Mouse (Mus musculus) olfactory bulb, adult 2 months (tissue): Measurements from ENCODE around the gene Hist1h4f. TPM values are rescaled to one million over a fixed set of nuclear protein-coding genes. Genes with fewer than 3 reads are reported as not detected.

Experiments
- H3K27ac ChIP-seq: fragments of 200-500 bp; 2 replicates; pipeline ENCODE4 v1.5.1; 2012; ENCODE audit warnings: low read depth, low read length; ENCODE audit not compliant: insufficient read depth
- H3K4me1 ChIP-seq: fragments of 200-500 bp; 2 replicates; pipeline ENCODE4 v1.6.1; 2012; ENCODE audit warnings: low read length; ENCODE audit not compliant: control insufficient read depth, insufficient read depth
- H3K4me3 ChIP-seq: fragments of 200-500 bp; 2 replicates; pipeline ENCODE4 v1.5.1; 2012; ENCODE audit warnings: mild to moderate bottlenecking, low read depth, low read length, moderate library complexity; ENCODE audit not compliant: insufficient read depth
- CTCF ChIP-seq: fragments of 200-500 bp; IDR thresholded peaks from 2 replicates; pipeline ENCODE4 v1.5.1; 2012; ENCODE audit warnings: low read depth, mild to moderate bottlenecking, low read length, moderate library complexity; ENCODE audit not compliant: insufficient read depth
- POLR2A ChIP-seq: fragments of 200-500 bp; IDR thresholded peaks from 2 replicates; pipeline ENCODE4 v1.6.1; 2012; ENCODE audit warnings: mild to moderate bottlenecking, low read depth, low read length, moderate library complexity; ENCODE audit not compliant: insufficient read depth
- WGBS: fragments of 180-500 bp; shearing (Covaris S2); methylation state at CpG from one replicate; pipeline ENCODE4 v1.1.7; 2018; 5-methylcytosine and 5-hydroxymethylcytosine counted together
- polyA plus RNA-seq: library from polyadenylated mRNA; stranded (reverse); fragments of >200 nt; gene quantifications from 2 replicates; pipeline ENCODE4 v1.2.4, GENCODE M21; 2012; ENCODE audit warnings: low replicate concordance; ENCODE audit not compliant: missing spikeins, insufficient read depth, insufficient read length

Gene Hist1h4f
- polyA plus RNA-seq, 1 experiment = not detected

DNA sequence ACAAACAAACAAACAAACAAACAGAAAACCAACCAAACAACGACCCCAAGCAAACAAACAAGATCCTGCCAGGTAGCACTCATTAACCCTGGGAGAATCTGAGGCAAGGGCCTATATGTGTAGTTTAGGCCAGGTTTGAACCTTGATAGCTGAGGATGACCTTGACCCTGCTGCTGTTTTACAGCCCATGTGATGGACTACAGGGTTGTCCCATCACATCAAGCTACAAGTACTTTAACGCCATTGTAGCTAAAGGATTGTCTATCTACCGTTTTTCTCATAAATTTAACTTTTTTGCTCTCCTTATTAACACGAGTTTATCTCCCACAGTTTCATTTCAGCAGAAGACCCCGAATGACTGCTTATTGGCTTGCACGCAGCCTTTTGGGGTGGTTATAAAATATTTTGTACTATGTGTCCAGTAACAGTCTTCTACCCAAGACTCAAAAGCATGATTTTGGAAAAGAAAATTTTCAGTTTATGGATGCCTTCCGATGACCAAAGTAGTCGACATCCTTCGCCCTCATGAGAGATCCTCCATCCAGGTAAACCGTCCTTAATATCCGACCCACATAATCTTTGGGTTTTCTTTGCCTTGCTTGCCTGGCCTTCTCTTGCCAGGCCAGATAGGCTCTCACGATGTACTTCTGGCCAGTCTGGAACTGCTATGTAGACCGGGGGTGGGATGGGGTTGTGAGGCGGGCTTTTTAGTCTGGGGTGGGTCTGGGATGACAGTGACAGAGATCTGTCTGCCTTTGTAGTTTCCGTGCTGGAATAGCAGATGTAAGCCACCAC is 35.4 kb downstream of the Hist1h4f start:
- Histone ChIP-seq H3K4me1 (peaks cover 2% of the 10 kb centered on the region; the same call in 1 of the 2 replicates), H3K4me3 (no peak overlapping the region), H3K27ac (no peak overlapping the region)
- WGBS = 62% methylated on average over 15 of the region's 15 CpGs
- TF ChIP-seq CTCF (no peak), POLR2A (no peak)

DNA sequence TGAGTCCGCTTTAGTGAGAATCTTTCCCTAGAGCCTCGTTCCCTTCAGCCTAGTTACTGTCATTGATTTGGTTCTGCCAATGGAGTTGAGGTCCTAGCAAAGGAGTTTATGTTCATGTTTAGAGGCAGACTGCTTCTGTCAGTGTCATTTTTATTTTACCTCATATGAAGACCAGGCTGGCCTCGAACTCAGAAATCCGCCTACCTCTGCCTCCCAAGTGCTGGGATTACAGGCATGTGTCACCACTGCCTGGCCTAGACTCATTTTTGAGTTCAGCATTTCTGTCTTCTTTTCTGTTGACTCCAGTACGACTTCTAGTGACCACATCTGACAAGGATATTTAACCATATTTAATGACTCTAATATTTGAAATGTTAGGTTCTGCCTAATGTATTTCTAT is 36.2 kb downstream of the Hist1h4f start:
- WGBS = 85% methylated on average over 5 of the region's 5 CpGs
- TF ChIP-seq CTCF (no peak), POLR2A (no peak)
- H3K4me3 ChIP-seq = no peak overlapping the region
- no peak overlapping the region for H3K27ac ChIP-seq
- H3K4me1 ChIP-seq = peaks cover 2% of the 10 kb centered on the region; the same call in 1 of the 2 replicates

DNA sequence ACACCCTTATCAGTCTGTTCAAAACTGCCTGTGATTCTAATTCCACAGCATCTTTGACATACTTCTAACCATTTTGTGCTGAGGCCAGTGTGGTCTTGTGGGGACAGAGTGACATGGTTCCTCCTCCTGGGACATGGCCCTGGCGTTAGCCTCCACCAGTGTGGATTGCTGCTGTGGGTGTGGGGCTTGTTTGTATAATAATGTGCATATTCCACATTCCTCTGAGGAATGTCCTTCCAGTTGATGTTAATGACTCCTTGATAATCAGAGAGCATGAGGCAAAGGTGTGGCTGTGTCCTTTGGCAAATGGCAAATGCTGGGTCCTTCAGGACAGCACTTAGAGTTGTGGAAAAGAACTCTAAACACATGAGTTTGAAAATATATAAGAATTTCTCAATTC is 37.9 kb downstream of the Hist1h4f start:
- peaks cover 2% of the 10 kb centered on the region; the same call in 1 of the 2 replicates for H3K4me1 ChIP-seq

DNA sequence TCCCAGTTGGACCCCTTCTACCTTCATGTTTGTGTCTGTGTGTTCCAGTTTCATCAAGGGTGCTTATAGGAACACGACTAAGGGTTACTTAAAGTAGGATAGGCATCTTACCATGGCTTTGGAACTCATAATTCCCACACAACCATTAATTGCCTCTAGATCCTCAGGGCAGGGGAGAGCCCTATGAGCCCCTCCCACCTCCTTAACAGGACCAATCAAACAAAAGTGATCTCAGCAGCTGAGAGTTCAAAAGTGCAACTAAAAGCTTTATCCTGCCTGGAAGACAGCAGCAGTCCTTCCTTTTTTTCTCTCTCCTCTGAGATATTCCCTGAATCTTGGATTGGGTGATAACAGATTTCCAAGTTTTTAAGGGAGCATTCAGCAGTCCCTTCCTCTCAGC is 41.3 kb downstream of the Hist1h4f start:
- no peaks in the 10 kb centered on the region for H3K4me1 ChIP-seq
- no peak overlapping the region for H3K27ac ChIP-seq
- WGBS = 46% methylated on average over 1 of the region's 1 CpGs
- TF ChIP-seq CTCF = no peak
- no peak for TF ChIP-seq POLR2A
- H3K4me3 ChIP-seq = no peak overlapping the region

More for the DNA sequence above, 37.9 kb downstream of the Hist1h4f start:
- Histone ChIP-seq H3K4me3 (no peak overlapping the region), H3K27ac (no peak overlapping the region)
- WGBS = 97% methylated on average over 1 of the region's 1 CpGs
- TF ChIP-seq CTCF = no peak
- no peak for TF ChIP-seq POLR2A

DNA sequence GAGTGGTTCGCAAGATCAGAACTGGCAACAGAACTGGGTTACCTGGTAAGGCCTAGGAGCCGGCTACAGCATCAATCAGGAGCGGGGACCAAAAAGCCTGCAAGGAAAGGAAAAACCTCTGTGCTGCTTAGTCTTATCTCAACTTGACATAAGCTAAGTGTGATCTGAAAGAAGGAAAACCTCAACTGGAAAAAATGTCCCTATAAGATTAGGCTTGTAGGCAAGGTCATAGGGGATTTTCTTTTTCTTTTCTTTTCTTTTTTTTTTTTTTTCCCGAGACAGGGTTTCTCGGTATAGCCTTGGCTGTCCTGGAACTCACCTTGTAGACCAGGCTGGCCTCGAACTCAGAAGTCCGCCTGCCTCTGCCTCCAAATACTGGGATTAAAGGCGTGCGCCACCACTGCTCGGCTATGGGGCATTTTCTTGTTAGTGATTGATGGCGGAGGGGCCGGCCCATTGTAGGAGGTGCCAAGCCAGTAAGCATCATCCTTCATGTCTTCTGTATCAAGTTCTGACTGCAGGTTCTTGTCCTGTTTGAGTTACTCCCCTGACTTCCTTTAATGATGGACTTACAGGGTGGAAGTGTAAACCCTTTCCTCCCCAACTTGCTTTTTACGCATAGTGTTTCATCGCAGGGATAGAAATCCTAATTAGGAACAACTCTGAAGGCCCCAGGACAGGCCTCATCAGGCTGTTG is 44.5 kb downstream of the Hist1h4f start:
- Histone ChIP-seq H3K27ac (no peak overlapping the region), H3K4me3 (no peak overlapping the region), H3K4me1 (no peaks in the 10 kb centered on the region)
- 65% methylated on average over 14 of the region's 14 CpGs for WGBS
- TF ChIP-seq POLR2A (no peak), CTCF (no peak)

DNA sequence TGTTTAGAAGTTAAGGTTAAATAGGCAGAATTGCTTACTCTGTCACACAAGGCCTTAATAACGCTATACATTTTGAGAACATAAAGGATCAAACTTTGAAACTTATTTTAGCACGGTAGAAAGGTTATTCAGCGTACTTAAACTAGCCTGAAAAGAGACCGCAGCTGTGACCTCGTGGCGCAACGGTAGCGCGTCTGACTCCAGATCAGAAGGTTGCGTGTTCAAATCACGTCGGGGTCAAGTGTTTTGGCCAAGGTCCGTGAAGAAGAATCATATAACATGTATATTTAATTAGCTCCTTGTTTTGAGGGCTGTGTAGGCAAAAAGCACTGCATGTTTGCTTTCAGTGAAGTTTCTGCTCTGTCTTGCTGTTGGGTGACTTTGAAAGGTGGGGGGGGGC is 45.1 kb downstream of the Hist1h4f start:
- WGBS = 56% methylated on average over 13 of the region's 13 CpGs
- Histone ChIP-seq H3K27ac (no peak overlapping the region), H3K4me1 (no peaks in the 10 kb centered on the region), H3K4me3 (no peak overlapping the region)
- TF ChIP-seq POLR2A (no peak), CTCF (no peak)

DNA sequence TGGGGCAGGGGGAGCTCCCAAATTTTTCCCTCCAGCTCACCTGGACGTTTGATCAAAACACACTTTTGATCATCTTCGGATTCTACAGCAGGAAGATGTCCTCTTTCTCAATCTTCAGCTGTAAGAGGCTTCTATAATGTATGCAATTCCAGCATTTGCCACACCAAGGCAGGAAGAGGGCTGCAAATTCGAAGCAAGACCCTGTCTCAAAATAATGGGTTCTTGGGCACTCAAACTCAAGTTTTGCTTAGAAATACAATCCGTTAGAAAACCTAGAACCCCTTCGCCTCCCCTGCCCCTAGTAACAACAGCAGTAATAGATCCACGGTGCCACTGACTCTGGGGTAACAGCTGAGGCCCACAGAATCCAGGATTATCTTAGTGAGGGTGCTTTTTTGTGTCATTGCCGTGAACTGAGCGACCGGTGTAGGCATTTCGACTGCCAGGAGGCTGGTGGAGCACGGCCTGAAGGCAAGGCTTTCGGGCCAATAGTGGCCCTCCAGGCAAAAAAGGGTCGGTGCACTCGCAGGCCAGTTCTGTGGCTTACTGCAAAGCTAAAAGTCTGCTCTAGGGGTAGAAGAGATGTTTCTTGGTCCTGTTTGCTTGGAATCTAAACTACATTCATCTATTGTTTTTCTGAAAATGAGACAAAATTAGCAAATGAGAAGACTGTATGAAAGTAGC is 45.6 kb downstream of the Hist1h4f start:
- WGBS = 49% methylated on average over 14 of the region's 14 CpGs
- no peaks in the 10 kb centered on the region for H3K4me1 ChIP-seq
- no peak overlapping the region for H3K27ac ChIP-seq
- TF ChIP-seq POLR2A = no peak
- H3K4me3 ChIP-seq = no peak overlapping the region

DNA sequence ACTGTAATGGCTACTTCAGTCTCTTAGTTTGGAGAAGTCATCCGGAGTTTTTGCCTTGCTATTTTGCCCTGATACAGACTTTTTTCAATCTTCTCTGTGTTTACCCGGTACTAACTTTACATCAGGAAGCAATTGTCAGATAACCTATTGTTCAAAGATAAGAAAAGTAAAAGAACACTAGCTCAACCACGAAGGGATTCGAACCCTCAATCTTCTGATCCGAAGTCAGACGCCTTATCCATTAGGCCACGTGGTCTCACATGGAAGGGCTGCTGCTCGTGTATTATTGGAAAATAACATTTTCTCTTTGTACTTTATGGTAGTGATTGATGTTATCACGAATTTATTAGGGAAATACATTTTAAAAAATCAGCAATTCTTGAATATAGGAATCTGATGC is 47.7 kb downstream of the Hist1h4f start:
- 10% methylated on average over 9 of the region's 9 CpGs for WGBS
- Histone ChIP-seq H3K4me3 (no peak overlapping the region), H3K4me1 (no peaks in the 10 kb centered on the region), H3K27ac (no peak overlapping the region)
- no peak for TF ChIP-seq CTCF
- no peak for TF ChIP-seq POLR2A

DNA sequence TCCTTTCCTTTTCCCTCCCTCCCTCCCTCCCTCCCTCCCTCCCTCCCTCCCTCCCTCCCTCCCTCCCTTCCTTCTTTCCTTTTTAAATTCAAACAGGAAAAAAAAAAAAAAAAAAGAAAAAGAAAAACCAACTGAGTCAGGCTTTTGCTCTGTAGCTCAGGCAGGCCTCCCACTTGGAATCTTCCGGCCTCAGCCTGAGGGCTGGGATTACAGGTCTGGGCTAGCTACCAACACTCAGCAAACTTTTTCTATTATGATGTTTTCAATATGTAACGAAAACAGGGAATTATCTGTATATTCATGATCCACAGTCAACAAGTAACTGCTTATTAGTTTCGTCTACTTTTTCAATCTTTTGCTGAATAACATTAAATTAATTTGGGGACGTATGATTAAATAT is 48.5 kb downstream of the Hist1h4f start:
- TF ChIP-seq POLR2A (no peak), CTCF (no peak)
- no peaks in the 10 kb centered on the region for H3K4me1 ChIP-seq
- 73% methylated on average over 4 of the region's 4 CpGs for WGBS
- no peak overlapping the region for H3K4me3 ChIP-seq
- H3K27ac ChIP-seq = no peak overlapping the region
